Mouse (Mus musculus): ENCODE measurements around the gene Gm28048. TPM values are rescaled to one million over a fixed set of nuclear protein-coding genes. Genes with fewer than 3 reads are reported as not detected.

The Gm28048 gene
- polyA plus RNA-seq, 1 experiment = not detected

DNA sequence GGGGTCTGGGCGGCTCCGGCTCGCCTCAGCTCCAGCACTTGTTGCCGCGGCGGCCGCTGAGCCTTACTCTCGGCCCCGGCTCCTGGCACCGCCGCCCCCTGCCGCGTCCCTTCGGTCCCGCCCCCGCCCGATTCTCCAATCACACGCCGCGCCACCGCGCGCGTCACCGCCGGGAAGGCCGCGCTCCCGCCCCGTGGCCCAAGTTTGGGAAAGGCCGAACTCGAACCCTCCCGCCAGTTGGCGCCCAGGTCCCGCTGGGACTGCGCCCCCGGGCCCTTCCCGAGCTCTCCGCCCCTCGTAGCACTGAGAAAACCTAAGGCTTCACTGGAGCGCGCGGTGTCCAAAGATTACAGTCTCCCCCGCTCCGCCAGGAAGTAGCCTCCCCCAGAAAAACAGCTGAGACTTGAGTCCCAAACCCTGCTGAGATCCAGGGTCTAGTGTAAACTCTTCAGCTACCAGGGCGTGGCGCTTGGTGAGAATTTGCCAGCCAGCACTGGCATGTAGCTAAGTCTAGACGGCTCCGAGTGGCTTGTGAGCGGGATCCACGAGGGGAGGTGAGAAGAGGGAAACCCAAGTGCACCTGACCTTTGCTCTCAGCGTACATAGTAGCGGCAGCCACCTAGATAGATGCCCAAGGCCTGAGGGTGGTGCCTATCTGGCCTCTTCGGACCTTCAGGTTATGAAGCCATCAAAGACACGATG lies 122.1 kb downstream of the Gm28048 start:
- DNase-seq = peak; percentile 93
- Histone ChIP-seq H3K4me3 (replicated peaks; ENCODE audit: extremely low read depth, low read depth, low read length) (peak overlapping the region; percentile 86), H3K4me1 (ENCODE audit: control insufficient read depth, insufficient read depth, low read length) (peaks cover 15% of the 10 kb centered on the region)
- WGBS = under 1% methylated on average over 55 of the region's 55 CpGs
- no peak for TF ChIP-seq CTCF (IDR thresholded peaks at IDR 0.05; ENCODE audit: insufficient read depth, low read length)
- TF ChIP-seq POLR2A (IDR thresholded peaks at IDR 0.05; ENCODE audit: borderline replicate concordance, extremely low read depth, low read depth, low read length) = peak; percentile 81; the same call in 1 of the 2 replicates

DNA sequence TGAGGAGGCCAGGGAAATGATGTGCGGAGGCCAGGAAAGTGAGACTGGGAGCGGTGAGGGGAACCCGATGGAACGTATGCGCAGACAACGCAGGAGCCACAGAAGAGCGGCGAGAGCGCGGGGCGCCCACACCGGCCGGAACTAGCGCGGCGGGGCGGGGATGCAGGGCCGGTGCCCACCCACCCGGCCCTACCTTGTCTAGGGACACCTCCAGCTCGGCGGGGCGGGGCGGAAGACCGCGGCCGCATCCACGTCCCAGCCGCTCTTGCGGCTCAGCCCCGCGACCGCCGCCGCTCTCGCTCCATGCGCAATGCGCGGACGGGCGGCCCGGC lies 122.6 kb downstream of the Gm28048 start:
- TF ChIP-seq CTCF (IDR thresholded peaks at IDR 0.05; ENCODE audit: insufficient read depth, low read length) (no peak), POLR2A (IDR thresholded peaks at IDR 0.05; ENCODE audit: borderline replicate concordance, extremely low read depth, low read depth, low read length) (peak; percentile 25)
- no peak for DNase-seq
- Histone ChIP-seq H3K4me1 (ENCODE audit: control insufficient read depth, insufficient read depth, low read length) (peaks cover 15% of the 10 kb centered on the region), H3K4me3 (replicated peaks; ENCODE audit: extremely low read depth, low read depth, low read length) (peak overlapping the region; percentile 86)
- under 1% methylated on average over 36 of the region's 41 CpGs for WGBS

DNA sequence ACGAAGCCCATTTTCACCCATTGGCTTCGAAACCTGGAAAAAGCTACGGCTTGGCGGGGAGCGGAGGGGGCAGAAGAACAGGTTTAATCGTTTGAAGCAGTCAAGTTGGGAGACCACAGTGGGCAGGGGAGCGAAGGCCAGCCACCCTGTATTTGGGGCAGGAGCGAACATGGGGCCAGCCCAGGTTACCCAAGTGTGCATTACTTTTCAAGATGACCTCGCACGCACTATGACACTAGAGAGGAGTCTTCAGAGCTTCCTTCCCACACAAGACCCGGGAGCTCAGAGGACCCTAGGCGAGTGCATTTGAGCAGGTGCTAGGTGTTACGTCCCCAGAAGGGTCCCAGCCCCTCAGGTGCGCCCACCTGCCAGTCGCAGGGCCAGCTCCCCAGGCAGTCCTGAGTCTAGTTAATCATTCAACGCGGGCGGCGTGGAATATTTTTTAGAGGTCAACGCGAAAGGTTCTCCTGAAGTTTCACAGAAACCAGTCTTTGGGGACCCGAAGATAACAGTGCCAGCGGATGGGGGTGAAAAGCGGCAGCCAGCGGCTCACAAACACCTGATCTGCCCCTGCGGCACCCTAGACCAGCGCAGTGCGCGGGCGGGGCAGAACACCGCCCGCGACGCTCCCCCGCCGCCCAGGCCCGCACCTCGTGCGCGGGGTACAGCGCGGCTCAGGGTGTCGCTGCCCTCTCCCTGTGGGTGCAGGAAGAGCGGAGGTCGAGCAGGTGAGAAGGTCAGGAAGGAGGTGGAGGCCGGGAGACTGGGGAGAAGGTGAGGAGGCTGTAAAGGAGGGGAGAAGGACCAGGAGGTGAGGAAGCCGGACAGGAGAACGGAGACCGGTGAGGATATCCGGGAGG lies 123.2 kb downstream of the Gm28048 start:
- no peak for TF ChIP-seq POLR2A (IDR thresholded peaks at IDR 0.05; ENCODE audit: borderline replicate concordance, extremely low read depth, low read depth, low read length)
- no peak for TF ChIP-seq CTCF (IDR thresholded peaks at IDR 0.05; ENCODE audit: insufficient read depth, low read length)
- WGBS = 4% methylated on average over 50 of the region's 50 CpGs
- peak; percentile 80 for DNase-seq
- Histone ChIP-seq H3K4me1 (ENCODE audit: control insufficient read depth, insufficient read depth, low read length) (peaks cover 21% of the 10 kb centered on the region), H3K4me3 (replicated peaks; ENCODE audit: extremely low read depth, low read depth, low read length) (peak overlapping the region; percentile 86)

DNA sequence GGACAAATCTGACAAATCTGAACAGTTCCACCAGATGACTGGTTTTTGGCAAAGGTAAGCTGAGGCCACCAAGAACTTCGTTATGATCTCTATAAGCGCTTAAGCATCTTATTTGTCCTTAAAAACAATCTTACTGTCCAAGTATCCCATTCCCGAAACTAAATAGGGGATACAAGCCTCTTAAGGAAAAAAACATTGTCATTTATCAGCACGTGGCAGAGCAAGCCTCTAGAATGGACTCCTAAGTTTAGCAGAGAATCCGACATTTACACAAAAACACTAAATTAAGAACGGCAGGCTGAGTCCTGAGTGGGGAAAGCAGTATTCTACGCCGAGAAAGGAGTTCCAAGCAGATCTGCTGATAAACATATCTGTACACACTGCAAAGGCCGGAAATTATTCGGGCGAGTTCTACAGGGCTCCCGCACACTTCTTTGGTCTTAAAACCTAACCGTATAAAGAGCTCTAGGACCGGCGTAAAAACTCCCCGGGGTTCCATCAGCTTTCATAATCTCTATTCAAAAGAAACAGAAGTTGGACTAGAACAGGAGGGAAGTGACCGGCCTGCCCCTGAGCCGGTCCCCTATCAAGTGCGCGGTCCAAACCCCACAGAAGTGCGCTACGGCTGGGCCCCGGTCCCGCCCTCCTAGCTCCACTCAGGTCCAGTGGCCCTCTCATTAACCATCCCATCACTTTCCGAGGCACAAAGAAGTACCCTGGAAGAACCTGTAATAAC lies 124.0 kb downstream of the Gm28048 start:
- peaks cover 26% of the 10 kb centered on the region for H3K4me1 ChIP-seq (ENCODE audit: control insufficient read depth, insufficient read depth, low read length)
- WGBS = 15% methylated on average over 25 of the region's 25 CpGs
- peak; percentile 54 for DNase-seq
- no peak for TF ChIP-seq CTCF (IDR thresholded peaks at IDR 0.05; ENCODE audit: insufficient read depth, low read length)
- TF ChIP-seq POLR2A (IDR thresholded peaks at IDR 0.05; ENCODE audit: borderline replicate concordance, extremely low read depth, low read depth, low read length) = no peak
- H3K4me3 ChIP-seq (replicated peaks; ENCODE audit: extremely low read depth, low read depth, low read length) = peak overlapping the region; percentile 86

DNA sequence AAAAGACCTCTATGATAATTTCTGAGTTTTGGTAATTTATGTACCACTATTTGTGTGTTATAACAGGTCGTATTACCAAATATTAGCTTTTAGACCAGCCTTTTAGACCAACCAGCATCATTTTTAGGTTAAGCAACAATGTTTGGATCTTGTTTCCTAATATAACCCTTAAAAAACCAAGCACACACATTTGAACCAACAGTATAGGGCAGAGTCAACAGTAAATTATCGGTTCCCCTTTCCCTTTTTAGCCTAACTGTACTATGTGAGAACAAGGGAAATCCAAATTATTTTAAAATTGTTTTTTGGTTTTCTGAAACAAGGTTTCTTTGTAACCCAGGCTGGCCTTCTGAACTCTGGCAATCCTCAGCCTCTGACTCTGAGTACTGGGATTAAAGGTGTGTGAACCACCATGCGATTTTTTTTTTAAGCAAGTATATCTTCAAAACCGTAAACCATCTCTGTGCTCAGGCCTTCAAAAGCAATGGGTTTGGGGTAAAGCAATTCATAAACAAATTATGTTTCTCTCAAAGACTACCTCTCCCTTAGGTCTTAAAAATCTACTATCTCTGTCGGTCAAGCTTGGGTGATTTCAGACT lies 124.7 kb downstream of the Gm28048 start:
- no peak for DNase-seq
- TF ChIP-seq POLR2A (IDR thresholded peaks at IDR 0.05; ENCODE audit: borderline replicate concordance, extremely low read depth, low read depth, low read length) (no peak), CTCF (IDR thresholded peaks at IDR 0.05; ENCODE audit: insufficient read depth, low read length) (no peak)
- peaks cover 30% of the 10 kb centered on the region for H3K4me1 ChIP-seq (ENCODE audit: control insufficient read depth, insufficient read depth, low read length)
- no peak overlapping the region for H3K4me3 ChIP-seq (replicated peaks; ENCODE audit: extremely low read depth, low read depth, low read length)
- 61% methylated on average over 5 of the region's 5 CpGs for WGBS

DNA sequence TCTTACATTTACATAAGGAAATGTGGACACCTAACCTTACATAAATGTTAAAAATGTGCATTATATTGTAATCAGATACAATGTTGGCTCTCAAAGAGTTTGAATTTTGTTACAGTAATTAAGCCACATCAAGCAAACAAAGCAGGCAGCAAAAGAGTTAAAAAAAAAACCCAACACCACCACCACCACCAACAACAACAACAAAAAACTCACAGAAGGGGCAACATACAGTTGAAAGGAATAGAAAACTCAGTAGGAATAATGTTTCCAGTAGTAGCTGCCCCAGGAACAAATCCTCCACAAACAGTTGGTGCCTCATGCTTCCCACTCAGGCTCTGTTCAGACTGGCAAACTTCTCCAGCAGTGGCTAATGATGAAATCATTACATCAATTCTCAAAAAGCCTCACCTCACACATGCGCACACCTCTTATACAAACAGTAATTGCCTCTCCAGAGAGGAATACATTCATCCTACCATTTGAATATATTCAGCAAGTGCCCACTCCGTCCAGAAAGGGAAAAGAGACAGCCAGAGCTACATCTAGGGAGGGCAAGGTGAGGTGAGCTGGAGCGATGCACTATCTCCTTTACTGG lies 125.4 kb downstream of the Gm28048 start:
- no peak overlapping the region for H3K4me3 ChIP-seq (replicated peaks; ENCODE audit: extremely low read depth, low read depth, low read length)
- no peak for DNase-seq
- TF ChIP-seq POLR2A (IDR thresholded peaks at IDR 0.05; ENCODE audit: borderline replicate concordance, extremely low read depth, low read depth, low read length) = no peak
- no peak for TF ChIP-seq CTCF (IDR thresholded peaks at IDR 0.05; ENCODE audit: insufficient read depth, low read length)
- 63% methylated on average over 3 of the region's 3 CpGs for WGBS
- H3K4me1 ChIP-seq (ENCODE audit: control insufficient read depth, insufficient read depth, low read length) = peaks cover 35% of the 10 kb centered on the region

DNA sequence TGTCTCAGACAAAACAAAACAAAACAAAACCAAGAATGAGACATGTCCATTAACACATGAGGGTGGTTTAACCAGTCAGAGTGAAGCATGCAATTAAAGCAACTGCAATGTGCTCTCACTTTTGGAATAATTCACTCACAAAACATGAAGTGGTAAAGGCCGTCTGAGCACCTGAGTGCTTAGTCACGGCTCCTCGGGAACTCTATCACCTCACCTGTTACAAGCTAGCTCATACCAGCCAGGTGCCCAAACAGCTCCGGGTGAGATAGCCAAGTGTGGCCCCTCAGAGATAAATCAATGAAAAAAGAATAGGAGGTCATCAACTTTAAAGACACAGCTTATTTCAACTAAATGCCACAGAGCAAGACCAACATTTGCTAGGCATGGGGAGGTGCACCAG lies 127.3 kb downstream of the Gm28048 start:
- TF ChIP-seq CTCF (IDR thresholded peaks at IDR 0.05; ENCODE audit: insufficient read depth, low read length) (no peak), POLR2A (IDR thresholded peaks at IDR 0.05; ENCODE audit: borderline replicate concordance, extremely low read depth, low read depth, low read length) (no peak)
- WGBS = 59% methylated on average over 4 of the region's 4 CpGs
- DNase-seq = no peak
- no peak overlapping the region for H3K4me3 ChIP-seq (replicated peaks; ENCODE audit: extremely low read depth, low read depth, low read length)
- peaks cover 46% of the 10 kb centered on the region for H3K4me1 ChIP-seq (ENCODE audit: control insufficient read depth, insufficient read depth, low read length)

DNA sequence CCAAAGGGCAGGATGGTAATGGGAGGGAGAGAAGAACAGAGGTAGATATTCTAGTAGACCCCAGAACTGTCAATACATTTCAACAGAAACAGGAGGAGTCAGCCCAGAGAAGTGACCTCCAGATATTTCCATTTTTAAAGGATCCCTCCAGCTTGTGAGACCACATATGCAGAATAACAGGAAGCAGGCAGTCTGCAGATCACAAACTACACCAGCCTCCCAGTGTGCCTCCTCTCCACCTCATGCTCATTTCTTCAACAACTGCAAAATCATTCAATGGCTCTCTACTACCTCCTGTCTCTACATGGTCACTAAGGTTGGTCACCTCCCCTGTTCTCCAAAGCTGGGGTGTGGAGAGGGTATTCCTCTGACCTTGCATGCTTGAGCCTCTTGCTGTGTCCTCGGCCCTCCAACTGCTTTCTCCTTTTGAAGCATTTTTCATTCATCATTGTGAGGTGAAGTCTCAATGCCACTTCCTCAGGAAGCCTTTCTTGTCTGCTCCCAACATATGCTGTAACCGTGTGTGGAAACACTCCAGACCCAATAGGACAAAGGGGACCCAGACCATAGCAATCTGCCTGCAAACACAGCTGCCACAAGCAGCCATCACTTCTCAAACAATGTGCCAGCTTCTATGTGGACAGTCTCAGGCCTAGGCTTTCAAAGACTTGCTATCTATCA lies 128.3 kb downstream of the Gm28048 start:
- Histone ChIP-seq H3K4me3 (replicated peaks; ENCODE audit: extremely low read depth, low read depth, low read length) (no peak overlapping the region), H3K4me1 (ENCODE audit: control insufficient read depth, insufficient read depth, low read length) (peaks cover 49% of the 10 kb centered on the region)
- no peak for TF ChIP-seq CTCF (IDR thresholded peaks at IDR 0.05; ENCODE audit: insufficient read depth, low read length)
- no peak for TF ChIP-seq POLR2A (IDR thresholded peaks at IDR 0.05; ENCODE audit: borderline replicate concordance, extremely low read depth, low read depth, low read length)
- 17% methylated on average over 2 of the region's 2 CpGs for WGBS
- no peak for DNase-seq

Data from lung, adult 2 months (tissue).